Mouse (Mus musculus): ENCODE measurements around the gene Zfp266. TPM values are rescaled to one million over a fixed set of nuclear protein-coding genes. Genes with fewer than 3 reads are reported as not detected.
"Not testable (repeated sequence)": the region's sequence is repeated elsewhere in the genome, so short reads cannot be mapped to it uniquely, and the experiment has no call there.

Zfp266 gene
- polyA plus RNA-seq (2015; fragmentation: Nextera tagmentation; extraction: Ambion mirVana): 46.1 and 49.7 TPM in 2 replicates

DNA sequence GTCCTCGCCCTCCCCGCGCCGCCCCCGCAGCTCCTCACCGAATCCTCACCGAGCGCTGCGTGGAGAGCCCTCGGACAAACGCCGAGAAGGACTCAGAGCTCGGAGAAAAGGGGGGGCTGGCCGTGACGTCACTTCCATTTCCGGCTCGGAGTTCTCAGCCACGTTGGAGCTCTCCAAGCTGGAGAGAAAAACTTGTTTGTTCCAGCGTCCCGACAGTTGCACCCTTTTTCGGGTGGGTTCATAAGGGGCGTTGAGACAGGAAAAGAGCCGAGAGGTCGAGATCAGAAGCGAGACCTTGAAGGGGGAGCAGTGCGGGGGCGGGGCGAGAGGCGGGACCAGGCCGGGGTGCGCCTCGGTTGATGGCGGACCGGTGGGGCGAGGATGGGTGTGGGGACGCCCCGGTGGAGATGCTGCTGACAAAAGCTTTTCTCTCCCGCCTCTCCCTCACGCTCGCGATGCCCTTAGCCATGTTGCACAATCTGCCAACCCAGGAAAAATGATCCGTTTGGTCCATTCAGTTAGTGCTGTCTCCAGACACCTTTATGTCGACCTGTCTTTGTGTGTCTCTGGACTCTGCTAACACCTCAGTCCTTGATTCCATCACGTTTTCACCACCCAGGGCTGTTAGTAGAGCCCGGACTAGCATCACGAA is at the start of gene Zfp266:
Gene Zfp266 (minus strand): TSS at position 112 of the 652 bp plus-strand sequence.
- ATAC-seq (ENCODE audit: extremely low read depth, insufficient number of reproducible peaks, low FRiP score, low TSS enrichment): peak; percentile 85
- Histone ChIP-seq H3K36me3 (peaks cover 20% of the 10 kb centered on the region), H3K27ac (replicated peaks) (peak within 1 kb of the TSS; percentile 99), H3K4me2 (peak within 1 kb of the TSS; percentile 79), H3K27me3 (replicated peaks) (peaks cover 4% of the 10 kb centered on the region; the same call in 1 of the 2 replicates), H3K9me3 (no peaks in the 10 kb centered on the region), H3K4me1 (peaks cover 28% of the 10 kb centered on the region), H3K4me3 (peak within 1 kb of the TSS; percentile 92), H3K9ac (peak within 1 kb of the TSS; percentile 98)
- WGBS: 1% methylated on average over 46 of the region's 46 CpGs

DNA sequence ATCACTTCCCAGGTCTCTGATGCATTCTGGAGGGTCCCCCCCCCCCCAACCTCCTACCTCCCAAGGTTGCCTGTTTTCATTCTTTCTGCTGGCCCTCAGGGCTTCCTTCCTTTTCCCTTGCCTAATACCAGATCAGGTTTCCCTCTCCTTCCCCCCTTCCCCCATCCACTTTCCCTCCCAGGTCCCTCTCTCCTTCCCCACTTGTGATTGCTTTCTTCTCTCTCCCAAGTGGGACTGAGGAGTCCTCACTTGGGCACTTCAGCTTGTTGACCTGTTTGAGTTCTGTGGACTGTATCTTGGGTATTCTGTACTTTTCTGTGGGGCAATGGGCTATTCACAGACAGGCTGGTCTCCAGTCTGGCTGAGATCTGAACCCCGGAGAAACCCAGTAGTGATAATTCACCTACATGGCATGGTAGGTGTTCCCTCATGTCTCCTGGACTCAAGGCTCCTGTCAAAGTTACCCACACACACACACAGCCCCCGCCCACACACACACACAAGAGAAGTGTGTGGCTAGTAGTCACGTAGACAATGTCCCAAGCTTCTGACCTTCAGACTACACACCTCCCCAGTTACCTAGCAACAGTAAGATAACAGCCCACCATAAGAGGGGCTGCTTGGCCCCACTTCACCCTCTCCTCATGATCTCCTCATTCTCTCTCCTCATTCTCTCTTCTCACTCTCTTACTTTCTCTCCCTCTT is 44.3 kb upstream of the Zfp266 start:
- not testable (repeated sequence) for H3K36me3 ChIP-seq; H3K4me3 ChIP-seq; H3K9me3 ChIP-seq; H3K27ac ChIP-seq (replicated peaks); H3K27me3 ChIP-seq (replicated peaks); H3K9ac ChIP-seq; ATAC-seq (ENCODE audit: extremely low read depth, insufficient number of reproducible peaks, low FRiP score, low TSS enrichment); H3K4me1 ChIP-seq; H3K4me2 ChIP-seq
- WGBS: 47% methylated on average over 3 of the region's 3 CpGs

DNA sequence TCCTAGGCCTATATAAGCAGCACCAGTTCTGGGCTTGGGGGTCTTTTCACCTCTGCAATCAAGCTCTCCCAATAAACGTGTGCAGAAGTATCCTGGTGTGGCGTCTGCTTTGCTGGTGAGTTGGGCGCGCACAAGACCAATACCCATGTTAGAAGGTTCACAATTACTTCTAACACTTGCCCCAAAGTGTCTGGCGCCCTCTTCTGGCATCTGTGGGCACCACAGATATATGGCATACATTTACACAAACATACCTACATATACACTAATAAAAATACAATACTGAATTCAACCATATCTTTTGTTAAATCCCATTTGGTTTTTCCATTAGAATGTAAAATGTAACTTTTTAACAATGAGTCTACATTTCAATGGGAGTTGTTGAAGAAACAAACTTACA is 41.0 kb upstream of the Zfp266 start:
- H3K27me3 ChIP-seq (replicated peaks): no peaks in the 10 kb centered on the region
- no peak for ATAC-seq (ENCODE audit: extremely low read depth, insufficient number of reproducible peaks, low FRiP score, low TSS enrichment)
- no peak overlapping the region for H3K9ac ChIP-seq
- no peak overlapping the region for H3K27ac ChIP-seq (replicated peaks)
- WGBS: 81% methylated on average over 5 of the region's 5 CpGs
- no peaks in the 10 kb centered on the region for H3K36me3 ChIP-seq
- H3K4me1 ChIP-seq: no peaks in the 10 kb centered on the region
- H3K4me3 ChIP-seq: no peak overlapping the region
- peaks cover 12% of the 10 kb centered on the region; the same call in 1 of the 2 replicates for H3K9me3 ChIP-seq
- H3K4me2 ChIP-seq: no peak overlapping the region

DNA sequence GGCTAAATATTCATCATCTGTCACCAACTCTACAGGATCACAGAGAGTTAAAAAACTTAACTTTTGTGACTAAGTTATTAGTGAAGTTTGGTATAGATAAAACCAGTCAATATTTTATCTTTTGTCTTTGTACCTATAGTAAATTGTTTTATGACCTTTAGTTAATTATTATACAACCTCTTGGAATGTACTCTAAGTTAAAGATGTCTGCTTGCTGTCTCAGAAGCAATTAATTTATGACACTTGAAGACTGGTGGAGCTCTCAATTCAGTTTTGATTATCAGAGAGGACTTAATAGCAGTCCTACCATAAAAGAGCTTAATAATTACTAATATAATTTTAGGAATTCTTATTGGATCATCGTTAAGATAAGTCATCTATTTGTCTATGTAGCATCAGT is 31.5 kb upstream of the Zfp266 start:
- H3K9ac ChIP-seq: no peak overlapping the region

DNA sequence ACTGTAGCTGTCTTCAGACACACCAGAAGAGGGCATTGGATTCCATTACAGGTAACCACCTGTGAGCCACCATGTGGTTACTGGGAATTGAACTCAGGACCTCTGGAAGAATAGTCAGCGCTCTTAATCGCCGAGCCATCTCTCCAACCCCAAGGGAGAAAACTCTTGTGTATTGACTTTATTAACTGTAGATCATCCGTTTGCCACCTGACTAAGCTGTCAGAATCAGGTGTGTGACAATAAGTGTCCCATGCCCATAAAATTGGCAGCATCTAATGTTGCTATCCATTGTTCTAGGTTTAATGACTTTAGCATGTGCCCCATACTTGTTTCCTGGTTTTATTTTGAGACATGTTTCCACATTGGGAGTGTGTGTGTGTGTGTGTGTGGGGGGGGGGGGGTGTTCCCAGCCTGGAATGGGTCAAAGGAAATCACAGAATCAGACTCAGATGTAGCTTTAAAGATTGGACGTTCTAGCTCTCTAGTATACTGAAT is 30.6 kb upstream of the Zfp266 start:
- Histone ChIP-seq H3K36me3 (no peaks in the 10 kb centered on the region), H3K9me3 (no peaks in the 10 kb centered on the region), H3K4me1 (no peaks in the 10 kb centered on the region), H3K4me3 (no peak overlapping the region), H3K9ac (no peak overlapping the region), H3K4me2 (no peak overlapping the region), H3K27me3 (replicated peaks) (peaks cover 13% of the 10 kb centered on the region; the same call in 1 of the 2 replicates), H3K27ac (replicated peaks) (no peak overlapping the region)
- WGBS: 50% methylated on average over 5 of the region's 5 CpGs
- ATAC-seq (ENCODE audit: extremely low read depth, insufficient number of reproducible peaks, low FRiP score, low TSS enrichment): no peak

More for the DNA sequence above, 31.5 kb upstream of the Zfp266 start:
- H3K4me2 ChIP-seq: no peak overlapping the region
- 54% methylated on average over 1 of the region's 1 CpGs for WGBS
- no peaks in the 10 kb centered on the region for H3K9me3 ChIP-seq
- no peak for ATAC-seq (ENCODE audit: extremely low read depth, insufficient number of reproducible peaks, low FRiP score, low TSS enrichment)
- H3K4me3 ChIP-seq: no peak overlapping the region
- peaks cover 13% of the 10 kb centered on the region; the same call in 1 of the 2 replicates for H3K27me3 ChIP-seq (replicated peaks)
- H3K4me1 ChIP-seq: no peaks in the 10 kb centered on the region
- no peaks in the 10 kb centered on the region for H3K36me3 ChIP-seq
- H3K27ac ChIP-seq (replicated peaks): no peak overlapping the region

DNA sequence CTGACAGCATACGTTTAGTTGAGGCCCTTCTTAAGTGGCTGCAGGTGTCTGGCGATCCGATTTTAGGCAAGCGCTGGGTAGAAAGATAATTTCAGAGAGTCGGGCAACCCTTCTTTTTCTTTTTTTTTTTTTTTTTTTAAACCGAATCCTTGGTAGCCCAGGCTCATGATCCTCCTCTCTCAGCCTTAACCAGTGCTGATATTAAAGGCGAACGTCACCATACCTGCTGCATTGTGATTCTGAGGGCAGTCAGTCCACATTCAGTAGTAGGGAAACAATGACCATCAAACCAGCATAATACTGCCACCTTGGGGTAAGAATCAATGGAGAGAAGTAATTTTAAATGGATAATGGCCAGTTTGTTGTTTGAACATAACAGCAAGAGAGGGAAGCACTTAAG is 23.9 kb upstream of the Zfp266 start:
- 13% methylated on average over 8 of the region's 8 CpGs for WGBS
- no peak for ATAC-seq (ENCODE audit: extremely low read depth, insufficient number of reproducible peaks, low FRiP score, low TSS enrichment)
- Histone ChIP-seq H3K27ac (replicated peaks) (peak overlapping the region; percentile 77), H3K4me3 (peak overlapping the region; percentile 56), H3K4me2 (peak overlapping the region; percentile 78), H3K27me3 (replicated peaks) (peaks cover 18% of the 10 kb centered on the region; the same call in 1 of the 2 replicates), H3K9me3 (no peaks in the 10 kb centered on the region), H3K4me1 (no peaks in the 10 kb centered on the region), H3K36me3 (no peaks in the 10 kb centered on the region), H3K9ac (peak overlapping the region; percentile 78)

DNA sequence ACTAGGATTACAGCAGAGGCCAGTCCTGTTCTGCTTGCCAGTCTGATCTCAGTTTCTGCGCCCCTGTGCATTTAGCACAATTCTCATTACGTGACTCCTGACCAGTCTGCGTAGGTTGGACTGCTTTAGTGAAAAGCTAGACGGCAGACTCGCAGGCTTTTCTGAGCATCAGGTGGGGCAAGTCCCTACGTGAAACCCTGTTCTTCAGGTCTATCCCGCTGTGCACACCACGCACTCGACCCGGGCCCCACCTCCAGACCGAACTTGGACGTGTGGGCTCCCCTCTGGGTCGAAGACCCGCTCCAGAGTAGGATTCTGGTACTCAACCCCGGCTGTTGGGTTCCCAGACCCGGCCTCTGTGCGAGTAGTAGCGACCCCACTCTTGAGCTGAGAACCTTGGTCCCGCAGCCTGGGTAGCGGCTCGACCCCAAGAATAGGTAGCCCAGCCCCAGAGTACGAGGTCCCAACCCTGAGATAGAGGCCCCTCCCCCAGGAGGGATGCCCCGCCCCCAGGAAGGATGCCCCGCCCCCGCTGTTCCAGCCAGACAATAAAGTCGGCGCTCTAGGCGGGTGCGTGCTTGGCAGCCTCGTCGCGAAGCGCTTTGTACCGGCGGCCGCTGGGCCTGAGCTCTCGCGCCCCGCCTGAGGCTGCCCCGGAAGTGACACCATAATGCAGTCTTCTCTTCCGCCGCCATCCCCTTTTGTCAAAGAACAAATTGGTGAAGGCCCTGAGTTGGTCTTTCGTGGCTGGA is 23.0 kb upstream of the Zfp266 start:
- Histone ChIP-seq H3K4me3 (peak overlapping the region; percentile 56), H3K36me3 (no peaks in the 10 kb centered on the region), H3K4me1 (no peaks in the 10 kb centered on the region), H3K9ac (peak overlapping the region; percentile 78), H3K27ac (replicated peaks) (peak overlapping the region; percentile 77), H3K4me2 (peak overlapping the region; percentile 78), H3K9me3 (no peaks in the 10 kb centered on the region), H3K27me3 (replicated peaks) (peaks cover 13% of the 10 kb centered on the region; the same call in 1 of the 2 replicates)
- peak; percentile 89 for ATAC-seq (ENCODE audit: extremely low read depth, insufficient number of reproducible peaks, low FRiP score, low TSS enrichment)
- 2% methylated on average over 43 of the region's 43 CpGs for WGBS

DNA sequence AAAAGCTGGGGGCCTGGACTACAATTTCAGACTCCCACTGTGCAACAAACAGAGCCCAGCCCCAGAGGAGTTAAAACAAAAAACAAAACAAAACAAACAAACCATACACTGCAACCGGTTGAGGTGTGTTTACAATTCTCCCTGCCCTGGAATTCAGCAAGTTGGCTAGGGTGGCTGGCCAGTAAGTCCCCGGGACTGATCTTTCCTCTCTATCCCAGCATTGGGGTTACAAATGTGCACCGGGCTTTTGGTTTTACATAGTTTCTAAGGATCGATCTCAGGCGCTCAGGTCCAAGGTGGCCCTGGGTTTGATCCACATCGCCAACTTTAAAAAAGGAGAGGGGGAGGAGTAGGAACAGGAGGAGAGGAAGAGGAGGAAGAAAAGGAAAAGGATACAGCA is 22.3 kb upstream of the Zfp266 start:
- H3K9me3 ChIP-seq: no peaks in the 10 kb centered on the region
- WGBS: 32% methylated on average over 6 of the region's 6 CpGs
- H3K27me3 ChIP-seq (replicated peaks): peaks cover 8% of the 10 kb centered on the region; the same call in 1 of the 2 replicates
- no peaks in the 10 kb centered on the region for H3K4me1 ChIP-seq
- H3K4me2 ChIP-seq: peak overlapping the region; percentile 78
- no peaks in the 10 kb centered on the region for H3K36me3 ChIP-seq
- H3K4me3 ChIP-seq: no peak overlapping the region
- peak overlapping the region; percentile 77; the same call in 1 of the 2 replicates for H3K27ac ChIP-seq (replicated peaks)
- no peak overlapping the region for H3K9ac ChIP-seq
- ATAC-seq (ENCODE audit: extremely low read depth, insufficient number of reproducible peaks, low FRiP score, low TSS enrichment): no peak

DNA sequence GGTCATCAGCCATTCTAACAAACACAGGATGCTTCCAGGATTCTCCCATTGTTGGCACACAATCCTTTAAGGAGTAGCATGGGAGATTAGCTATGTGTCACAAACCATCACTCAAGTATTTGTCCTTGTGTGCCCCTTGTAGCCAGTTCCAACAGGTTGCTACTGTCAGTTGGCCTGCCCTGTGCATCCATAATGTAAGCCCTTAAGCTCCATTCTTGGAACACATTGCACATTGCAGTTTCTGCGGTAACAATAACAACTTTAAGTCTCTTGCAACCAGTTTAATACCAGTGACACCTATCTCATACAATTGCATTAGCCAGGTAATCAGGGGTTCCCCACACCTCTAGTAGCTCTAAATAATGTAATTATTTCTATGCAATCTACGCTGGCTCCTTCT is 15.4 kb upstream of the Zfp266 start:
- H3K36me3 ChIP-seq: no peaks in the 10 kb centered on the region

DNA sequence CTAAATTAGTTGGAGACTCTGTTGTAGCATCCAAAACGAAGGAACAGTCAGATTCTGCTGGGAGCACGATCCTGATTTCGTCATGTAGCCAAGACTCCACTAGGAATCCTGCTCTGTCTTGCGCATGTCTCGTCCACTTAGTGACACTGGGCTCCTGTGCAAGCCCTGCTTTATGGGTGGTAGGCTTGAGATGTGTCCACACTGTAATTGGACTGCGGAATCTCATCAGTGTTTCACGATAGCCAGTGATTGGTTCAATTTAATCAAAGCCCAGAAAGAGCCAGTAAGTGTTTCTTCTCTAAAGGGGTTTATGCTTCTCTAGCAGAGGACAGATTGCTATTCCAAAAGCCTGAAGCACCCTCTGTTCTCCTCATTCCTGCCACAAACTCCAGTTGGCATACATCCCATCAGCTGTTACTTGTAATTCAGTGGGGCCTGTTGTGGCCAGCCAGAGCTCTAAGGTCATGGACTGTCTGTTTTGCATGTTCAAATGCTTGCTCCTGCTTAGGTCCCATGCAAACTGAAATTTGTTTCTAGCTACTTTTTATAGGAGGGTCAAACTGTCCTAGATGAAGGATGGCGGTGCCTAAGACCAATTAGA is 13.2 kb upstream of the Zfp266 start:
- no peak for ATAC-seq (ENCODE audit: extremely low read depth, insufficient number of reproducible peaks, low FRiP score, low TSS enrichment)
- Histone ChIP-seq H3K4me1 (no peaks in the 10 kb centered on the region), H3K36me3 (no peaks in the 10 kb centered on the region), H3K4me3 (no peak overlapping the region), H3K27ac (replicated peaks) (no peak overlapping the region), H3K9me3 (no peaks in the 10 kb centered on the region), H3K27me3 (replicated peaks) (peaks cover 7% of the 10 kb centered on the region), H3K9ac (no peak overlapping the region), H3K4me2 (no peak overlapping the region)
- 61% methylated on average over 8 of the region's 8 CpGs for whole genome bisulfite sequencing

More for the DNA sequence above, 15.4 kb upstream of the Zfp266 start:
- H3K4me2 ChIP-seq: no peak overlapping the region
- H3K4me3 ChIP-seq: no peak overlapping the region
- H3K9me3 ChIP-seq: no peaks in the 10 kb centered on the region
- ATAC-seq (ENCODE audit: extremely low read depth, insufficient number of reproducible peaks, low FRiP score, low TSS enrichment): no peak
- H3K9ac ChIP-seq: no peak overlapping the region
- no peaks in the 10 kb centered on the region for H3K4me1 ChIP-seq
- peaks cover 7% of the 10 kb centered on the region for H3K27me3 ChIP-seq (replicated peaks)
- H3K27ac ChIP-seq (replicated peaks): no peak overlapping the region
- WGBS: 81% methylated on average over 2 of the region's 2 CpGs
